Mouse (Mus musculus) layer of hippocampus, adult 2 months (tissue): ENCODE measurements around the gene Akap10. TPM values are rescaled to one million over a fixed set of nuclear protein-coding genes. Genes with fewer than 3 reads are reported as not detected.
"Not testable (repeated sequence)": the region's sequence is repeated elsewhere in the genome, so short reads cannot be mapped to it uniquely, and the experiment has no call there.

Experiments used
- DNase-seq, 2 experiments: peaks; one replicate each; pipeline ENCODE4 v3.0.0; 2022; ENCODE audit warnings: low spot score in 2 of 2
- H3K27ac ChIP-seq: fragments of 200-600 bp; 2 replicates; pipeline ENCODE4 v1.8.1; 2022
- H3K4me3 ChIP-seq: fragments of 200-600 bp; 2 replicates; pipeline ENCODE4 v1.8.1; 2022; ENCODE audit warnings: mild to moderate bottlenecking
- CTCF ChIP-seq: fragments of 200-600 bp; conservative IDR thresholded peaks from 2 replicates; pipeline ENCODE4 v1.8.1; 2022; ENCODE audit warnings: antibody characterized with exemption, mild to moderate bottlenecking, moderate library complexity
- long read RNA-seq, 2 experiments: library from polyadenylated mRNA; stranded (forward); transcript quantifications; one replicate each; pipeline ENCODE4 v2.0.0; 2021; ENCODE audit warnings: borderline mapping rate in 2 of 2
- total RNA-seq, 2 experiments: library from RNA; stranded (reverse); gene quantifications; 2 replicates each; pipeline ENCODE4 v1.2.3; 2021

Gene Akap10
- total RNA-seq, result 10 to 100 TPM; 32.7 to 37.0 TPM
- long read RNA-seq, experiment 1, transcript Akap10-202 (15 exons, 3,874 nt), result major isoform, 12 of 17 reads
- long read RNA-seq, experiment 1, partial matches to known transcripts, result 1 of 17 reads
- long read RNA-seq, experiment 1, other reads (novel, unspliced or antisense), result 3 of 17 reads
- long read RNA-seq, experiment 2, transcript Akap10-202 (15 exons, 3,874 nt), result major isoform, 15 of 19 reads
- long read RNA-seq, experiment 2, partial matches to known transcripts, result 2 of 19 reads
- long read RNA-seq, experiment 2, other reads (novel, unspliced or antisense), result 2 of 19 reads

GRCm38 (mm10) chr11:61930098-61930517 lies at the start of gene Akap10:
Akap10 (minus strand) TSS chr11:61930252.
- TF ChIP-seq CTCF, result peak; percentile 21

DNA sequence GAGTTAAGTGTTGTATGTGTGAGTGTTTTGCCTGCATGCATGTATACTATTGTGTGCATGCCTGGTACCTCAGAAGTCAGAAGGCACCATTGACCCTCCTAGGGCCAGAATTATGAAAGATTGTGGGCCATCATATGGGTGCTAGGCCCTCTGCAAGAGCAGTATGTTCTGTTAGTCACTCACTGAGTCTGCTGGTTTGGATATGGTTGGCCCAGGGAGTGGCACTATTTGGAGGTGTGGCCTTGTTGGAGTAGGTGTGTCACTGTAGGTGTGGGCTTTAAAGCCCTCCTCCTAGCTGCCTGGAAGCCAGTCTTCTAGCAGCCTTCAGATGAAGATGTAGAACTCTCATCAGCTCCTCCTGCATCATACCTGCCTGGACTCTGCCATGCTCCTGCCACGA lies 45.7 kb upstream of the Akap10 start:
- Histone ChIP-seq H3K27ac (no peak overlapping the region), H3K4me3 (no peak overlapping the region)
- no peak for DNase-seq
- TF ChIP-seq CTCF, result no peak

More at GRCm38 (mm10) chr11:61930098-61930517, at the start of gene Akap10:
- peak within 1 kb of the TSS; percentile 100 for H3K27ac ChIP-seq
- peak; percentile 95 to 97 for DNase-seq
- H3K4me3 ChIP-seq, result peak within 1 kb of the TSS; percentile 97

- Histone ChIP-seq H3K4me3 (no peak overlapping the region), H3K27ac (no peak overlapping the region)
- TF ChIP-seq CTCF, result no peak
- DNase-seq, result no peak
These were observed 44.2 kb upstream of the Akap10 start for GRCm38 (mm10) chr11:61974106-61974707.

GRCm38 (mm10) chr11:61971441-61972221 lies 41.6 kb upstream of the Akap10 start:
- H3K4me3 ChIP-seq, result no peak overlapping the region
- DNase-seq, result no peak
- H3K27ac ChIP-seq, result 0 out of 2 replicates have a peak overlapping the region, but pooled peaks have one; percentile 10
- no peak for TF ChIP-seq CTCF

DNA sequence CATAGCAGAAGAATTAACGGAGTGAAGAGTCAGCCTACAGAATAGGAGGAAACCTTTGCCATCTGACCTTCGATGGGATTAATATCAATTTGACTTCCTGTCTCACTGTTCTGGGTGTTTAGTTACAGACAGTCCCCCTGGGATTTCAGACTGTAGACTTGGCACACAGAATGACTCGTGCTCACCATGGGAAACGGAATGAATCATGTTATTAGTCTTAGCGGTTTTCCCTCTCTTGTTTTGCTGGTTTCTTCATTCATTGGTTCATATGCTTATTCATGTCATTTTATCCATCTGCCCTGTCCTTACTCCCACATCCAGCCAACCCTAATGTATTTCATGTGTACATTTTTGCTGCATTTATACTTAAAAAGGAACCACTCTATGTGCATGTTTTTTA lies 40.8 kb upstream of the Akap10 start:
- DNase-seq, result no peak
- Histone ChIP-seq H3K27ac (0 out of 2 replicates have a peak overlapping the region, but pooled peaks have one; percentile 10), H3K4me3 (no peak overlapping the region)
- no peak for TF ChIP-seq CTCF

GRCm38 (mm10) chr11:61968875-61969274 lies 38.8 kb upstream of the Akap10 start:
- TF ChIP-seq CTCF, result no peak
- H3K27ac ChIP-seq, result no peak overlapping the region

GRCm38 (mm10) chr11:61967034-61967433 lies 37.0 kb upstream of the Akap10 start:
- TF ChIP-seq CTCF, result no peak
- H3K4me3 ChIP-seq, result no peak overlapping the region
- no peak overlapping the region for H3K27ac ChIP-seq
- no peak for DNase-seq

More at GRCm38 (mm10) chr11:61968875-61969274, 38.8 kb upstream of the Akap10 start:
- no peak overlapping the region for H3K4me3 ChIP-seq
- no peak for DNase-seq

GRCm38 (mm10) chr11:61964611-61965010 lies 34.6 kb upstream of the Akap10 start:
- H3K27ac ChIP-seq, result peak overlapping the region; percentile 12; the same call in 1 of the 2 replicates

DNA sequence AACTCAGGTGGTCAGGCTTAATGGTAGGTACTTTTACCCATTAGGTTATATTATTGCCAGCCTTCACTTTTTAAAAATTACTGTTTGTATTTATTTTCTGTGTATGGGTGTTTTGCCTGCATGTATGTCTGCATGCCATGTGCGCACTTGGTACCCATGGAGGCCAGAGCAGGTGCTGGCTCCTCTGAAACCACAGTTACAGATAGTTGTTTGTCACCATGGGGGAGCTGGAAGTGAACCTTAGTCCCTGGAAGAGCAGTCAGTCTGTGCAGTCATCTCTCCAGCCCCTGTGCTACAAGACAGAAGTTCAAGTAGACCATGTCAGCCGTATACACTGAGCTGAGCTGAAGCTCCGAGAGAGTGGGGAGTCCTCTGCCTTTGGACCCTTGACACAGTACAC lies 33.1 kb upstream of the Akap10 start:
- DNase-seq, result no peak
- H3K4me3 ChIP-seq, result no peak overlapping the region
- H3K27ac ChIP-seq, result no peak overlapping the region
- TF ChIP-seq CTCF, result no peak

More at GRCm38 (mm10) chr11:61964611-61965010, 34.6 kb upstream of the Akap10 start:
- DNase-seq, result no peak
- no peak overlapping the region for H3K4me3 ChIP-seq
- TF ChIP-seq CTCF, result no peak

DNA sequence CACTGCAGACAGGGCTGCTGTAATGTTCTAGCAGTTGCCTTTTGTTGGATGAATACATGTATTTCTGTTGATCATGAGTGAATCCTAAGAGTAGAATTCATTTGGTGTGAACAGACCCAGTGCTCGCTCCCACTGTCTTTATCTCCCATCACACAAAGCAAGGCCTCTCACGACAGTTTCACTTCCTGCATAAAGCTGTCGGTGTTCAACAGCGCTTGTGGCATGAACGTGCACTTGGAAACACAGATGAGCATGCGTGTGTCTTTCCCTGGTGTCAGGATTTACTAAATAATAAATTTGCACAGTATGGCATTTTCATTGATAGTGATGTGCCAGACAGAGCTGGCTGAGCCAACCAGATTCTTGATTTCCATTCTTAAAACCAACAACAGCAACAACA lies 32.6 kb upstream of the Akap10 start:
- no peak overlapping the region for H3K4me3 ChIP-seq

GRCm38 (mm10) chr11:61960096-61960495 lies 30.0 kb upstream of the Akap10 start:
- no peak for DNase-seq
- TF ChIP-seq CTCF, result no peak
- Histone ChIP-seq H3K4me3 (no peak overlapping the region), H3K27ac (no peak overlapping the region)

More for the DNA sequence above, 32.6 kb upstream of the Akap10 start:
- no peak for TF ChIP-seq CTCF
- no peak overlapping the region for H3K27ac ChIP-seq
- DNase-seq, result no peak

DNA sequence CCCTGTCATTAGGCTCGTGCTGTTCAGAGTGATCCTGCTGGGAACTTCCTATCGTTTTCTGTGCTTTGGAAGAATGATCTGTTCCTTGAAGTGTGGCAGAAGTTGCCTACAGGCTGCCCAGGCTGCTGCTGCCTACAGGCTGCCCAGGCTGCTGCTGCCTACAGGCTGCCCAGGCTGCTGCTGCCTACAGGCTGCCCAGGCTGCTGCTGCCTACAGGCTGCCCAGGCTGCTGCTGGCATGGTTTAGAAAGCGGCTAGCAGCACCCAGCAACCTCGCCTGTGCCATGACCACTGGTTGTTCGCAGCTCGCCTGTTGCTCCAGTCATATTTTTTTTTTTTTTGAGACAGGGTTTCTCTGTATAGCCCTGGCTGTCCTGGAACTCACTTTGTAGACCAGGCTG lies 28.7 kb upstream of the Akap10 start:
- Histone ChIP-seq H3K27ac (peak overlapping the region; percentile 53; the same call in 1 of the 2 replicates), H3K4me3 (peak overlapping the region; percentile 75)
- DNase-seq, result not testable (repeated sequence)

DNA sequence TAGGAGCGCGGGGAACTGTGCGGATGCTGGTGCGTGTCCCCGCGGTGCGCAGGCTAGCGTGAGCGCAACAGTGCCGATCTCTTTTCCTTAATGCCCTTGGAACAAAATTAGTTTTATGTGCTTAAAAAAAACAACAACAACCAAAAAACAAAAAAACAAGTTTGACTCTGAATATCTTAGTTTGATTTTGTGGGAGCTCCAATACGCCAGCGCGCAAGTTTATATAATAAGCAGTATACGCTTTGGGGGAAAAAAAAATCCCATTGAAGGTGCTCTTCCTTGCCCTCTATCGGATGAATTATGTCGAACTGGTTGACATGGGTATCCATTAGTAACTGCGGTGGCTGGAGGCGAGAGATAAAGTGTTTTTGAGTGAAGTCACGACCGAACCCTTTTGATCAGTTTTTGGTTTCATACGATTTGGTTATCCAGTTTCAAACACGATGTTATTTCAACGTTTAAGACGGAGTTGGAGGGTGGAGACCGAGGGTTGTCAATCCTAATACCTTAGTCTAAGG lies 27.3 kb upstream of the Akap10 start:
- Histone ChIP-seq H3K27ac (peak overlapping the region; percentile 95), H3K4me3 (peak overlapping the region; percentile 75)
- DNase-seq, result peak in 1 of 2 experiments; percentile 36
- peak; percentile 74 for TF ChIP-seq CTCF
